Mouse (Mus musculus) kidney, postnatal 0 days (tissue): ENCODE data around the gene Prkce. TPM values are rescaled to one million over a fixed set of nuclear protein-coding genes. Genes with fewer than 3 reads are reported as not detected.

Source experiments
- ATAC-seq: fragments of 200-750 bp; cut with Nextera tagmentation; replicated peaks from 2 replicates; pipeline ENCODE4 v1.8.0; 2017; ENCODE audit warnings: low read depth, moderate number of reproducible peaks, moderate TSS enrichment, moderate library complexity; ENCODE audit not compliant: low FRiP score
- DNase-seq: peaks from one replicate; pipeline ENCODE4 v3.0.0-alpha.2; 2016; ENCODE audit warnings: low spot score
- H3K27ac ChIP-seq: fragments of 300-500 bp; sonication (generic); 2 replicates; pipeline ENCODE4 v1.5.1; 2014; ENCODE audit warnings: mild to moderate bottlenecking
- H3K27me3 ChIP-seq: fragments of 300-500 bp; sonication (generic); 2 replicates; pipeline ENCODE4 v1.6.1; 2014; ENCODE audit warnings: low read length, mixed read lengths; ENCODE audit not compliant: insufficient read depth
- H3K36me3 ChIP-seq: fragments of 300-500 bp; sonication (generic); 2 replicates; pipeline ENCODE4 v1.6.1; 2014; ENCODE audit warnings: low read length, mixed read lengths; ENCODE audit not compliant: insufficient read depth
- H3K4me1 ChIP-seq: fragments of 300-500 bp; sonication (generic); replicated peaks from 2 replicates; pipeline ENCODE4 v1.6.1; 2014; ENCODE audit warnings: antibody characterized with exemption, low read length, mixed read lengths; ENCODE audit not compliant: insufficient read depth
- H3K4me2 ChIP-seq: fragments of 300-500 bp; sonication (generic); 2 replicates; pipeline ENCODE4 v1.6.1; 2014; ENCODE audit warnings: mild to moderate bottlenecking, low read length, moderate library complexity, mixed read lengths
- H3K4me3 ChIP-seq: fragments of 300-500 bp; sonication (generic); replicated peaks from 2 replicates; pipeline ENCODE4 v1.5.1; 2014; ENCODE audit warnings: low read depth, low read length
- H3K9ac ChIP-seq: fragments of 300-500 bp; sonication (generic); 2 replicates; pipeline ENCODE4 v1.6.1; 2014; ENCODE audit warnings: low read depth, low read length
- H3K9me3 ChIP-seq: fragments of 300-500 bp; sonication (generic); replicated peaks from 2 replicates; pipeline ENCODE4 v1.6.1; 2016; ENCODE audit warnings: low read length, inconsistent platforms, mixed read lengths
- CTCF ChIP-seq: IDR thresholded peaks from 2 replicates; pipeline ENCODE4 v1.5.1; 2016; ENCODE audit warnings: antibody characterized with exemption, low read depth, mild to moderate bottlenecking, moderate library complexity
- WGBS: fragments of 180-500 bp; shearing (Covaris S2); extraction: QIAGEN DNeasy Blood & Tissue Kit; methylation state at CpG from one replicate; pipeline ENCODE4 v1.1.7; 2014; 5-methylcytosine and 5-hydroxymethylcytosine counted together
- polyA plus RNA-seq: library from polyadenylated mRNA; unstranded; fragments of >200 nt; fragmentation: Nextera tagmentation; extraction: Ambion mirVana; gene quantifications from 2 replicates; pipeline ENCODE4 v1.2.1, GENCODE M21; 2015

The Prkce gene
- polyA plus RNA-seq, 1 experiment from 2014 or later: 6.0 TPM

- Histone ChIP-seq H3K36me3 (no peaks in the 10 kb centered on the region), H3K27ac (peak overlapping the region; percentile 50), H3K4me2 (no peak overlapping the region), H3K4me3 (no peak overlapping the region), H3K9ac (no peak overlapping the region), H3K27me3 (no peaks in the 10 kb centered on the region), H3K4me1 (peaks cover 4% of the 10 kb centered on the region; the same call in 1 of the 2 replicates), H3K9me3 (no peaks in the 10 kb centered on the region)
- DNase-seq (no peak), ATAC-seq (no peak)
- no peak for TF ChIP-seq CTCF
- 37% methylated on average over 5 of the region's 5 CpGs for WGBS
Observed at GRCm38 (mm10) chr17:86588704-86589449, 421.3 kb downstream of the Prkce start.

GRCm38 (mm10) chr17:86589681-86590080, 422.1 kb downstream of the Prkce start:
- no peak for TF ChIP-seq CTCF
- Histone ChIP-seq H3K27me3 (no peaks in the 10 kb centered on the region), H3K27ac (no peak overlapping the region), H3K36me3 (no peaks in the 10 kb centered on the region), H3K4me2 (no peak overlapping the region), H3K4me3 (no peak overlapping the region), H3K9me3 (no peaks in the 10 kb centered on the region), H3K9ac (no peak overlapping the region), H3K4me1 (peaks cover 4% of the 10 kb centered on the region; the same call in 1 of the 2 replicates)
- DNase-seq (no peak), ATAC-seq (no peak)
- WGBS: 95% methylated on average over 5 of the region's 5 CpGs

GRCm38 (mm10) chr17:86591241-86591640, 423.7 kb downstream of the Prkce start:
- H3K27me3 ChIP-seq: no peaks in the 10 kb centered on the region
- no peak overlapping the region for H3K4me2 ChIP-seq
- ATAC-seq (no peak), DNase-seq (no peak)
- H3K4me1 ChIP-seq: peaks cover 4% of the 10 kb centered on the region; the same call in 1 of the 2 replicates
- H3K36me3 ChIP-seq: no peaks in the 10 kb centered on the region
- H3K9me3 ChIP-seq: no peaks in the 10 kb centered on the region
- no peak overlapping the region for H3K9ac ChIP-seq
- no peak overlapping the region for H3K27ac ChIP-seq
- WGBS: 89% methylated on average over 10 of the region's 10 CpGs
- no peak for TF ChIP-seq CTCF
- H3K4me3 ChIP-seq: no peak overlapping the region

GRCm38 (mm10) chr17:86592991-86593586, 425.5 kb downstream of the Prkce start:
- Histone ChIP-seq H3K4me1 (peaks cover 4% of the 10 kb centered on the region; the same call in 1 of the 2 replicates), H3K4me3 (no peak overlapping the region), H3K9me3 (no peaks in the 10 kb centered on the region), H3K36me3 (no peaks in the 10 kb centered on the region), H3K27ac (peak overlapping the region; percentile 56), H3K9ac (no peak overlapping the region), H3K27me3 (no peaks in the 10 kb centered on the region), H3K4me2 (no peak overlapping the region)
- ATAC-seq: no peak
- WGBS: 44% methylated on average over 6 of the region's 6 CpGs
- no peak for TF ChIP-seq CTCF
- DNase-seq: peak; percentile 64

- no peaks in the 10 kb centered on the region for H3K36me3 ChIP-seq
- no peak overlapping the region for H3K4me2 ChIP-seq
- ATAC-seq (no peak), DNase-seq (no peak)
- H3K9me3 ChIP-seq: no peaks in the 10 kb centered on the region
- no peak overlapping the region for H3K9ac ChIP-seq
- H3K27ac ChIP-seq: no peak overlapping the region
- no peaks in the 10 kb centered on the region for H3K27me3 ChIP-seq
- TF ChIP-seq CTCF: no peak
- no peaks in the 10 kb centered on the region for H3K4me1 ChIP-seq
- 41% methylated on average over 9 of the region's 9 CpGs for WGBS
- no peak overlapping the region for H3K4me3 ChIP-seq
Observed at GRCm38 (mm10) chr17:86595526-86595925, 427.9 kb downstream of the Prkce start.

DNA sequence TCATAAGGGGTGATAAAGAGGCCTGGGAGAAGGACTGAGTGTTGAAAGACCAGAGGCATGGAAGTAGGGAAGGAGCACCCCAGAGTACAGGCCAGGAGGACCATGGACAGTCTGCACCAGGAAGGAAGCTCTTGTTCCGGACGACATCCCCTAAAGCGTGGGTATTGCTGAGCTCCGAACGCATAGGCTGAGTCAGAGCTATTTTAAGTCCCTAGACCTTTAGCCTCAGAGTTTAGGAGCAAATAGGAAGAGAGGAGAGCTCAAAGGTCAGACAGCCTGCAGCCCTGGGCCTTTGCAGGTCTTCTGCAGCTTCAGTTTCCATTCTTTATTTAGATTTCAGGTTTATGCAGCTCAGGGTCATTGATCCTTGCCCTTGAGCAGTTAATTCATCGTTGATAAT, 433.5 kb downstream of the Prkce start:
- WGBS: 27% methylated on average over 6 of the region's 6 CpGs
- DNase-seq (no peak), ATAC-seq (no peak)
- no peak overlapping the region for H3K9ac ChIP-seq
- H3K4me1 ChIP-seq: 0 out of 2 replicates have a peak, but pooled peaks cover 5% of the 10 kb centered on the region
- no peaks in the 10 kb centered on the region for H3K9me3 ChIP-seq
- 0 out of 2 replicates have a peak overlapping the region, but pooled peaks have one; percentile 5 for H3K27ac ChIP-seq
- H3K27me3 ChIP-seq: no peaks in the 10 kb centered on the region
- no peak overlapping the region for H3K4me3 ChIP-seq
- no peak overlapping the region for H3K4me2 ChIP-seq
- TF ChIP-seq CTCF: no peak
- H3K36me3 ChIP-seq: no peaks in the 10 kb centered on the region
